Mouse (Mus musculus) stomach, postnatal 0 days (tissue): ENCODE measurements around the gene Armcx3. TPM values are rescaled to one million over a fixed set of nuclear protein-coding genes. Genes with fewer than 3 reads are reported as not detected.

ENCODE experiments used
- ATAC-seq: fragments of 200-750 bp; cut with Nextera tagmentation; 2 replicates; pipeline ENCODE4 v1.8.0; 2017; ENCODE audit not compliant: low FRiP score, low TSS enrichment
- DNase-seq: peaks from one replicate; pipeline ENCODE4 v3.0.0-alpha.2; 2016; ENCODE audit warnings: low spot score
- H3K27ac ChIP-seq: fragments of 300-500 bp; sonication (generic); replicated peaks from 2 replicates; pipeline ENCODE4 v1.5.1; 2014; ENCODE audit warnings: mild to moderate bottlenecking, control low read depth
- H3K27me3 ChIP-seq: fragments of 300-500 bp; sonication (generic); 2 replicates; pipeline ENCODE4 v1.6.1; 2014; ENCODE audit warnings: low read length; ENCODE audit not compliant: control insufficient read depth, insufficient read depth
- H3K36me3 ChIP-seq: fragments of 300-500 bp; sonication (generic); 2 replicates; pipeline ENCODE4 v1.6.1; 2014; ENCODE audit warnings: low read length, mixed read lengths; ENCODE audit not compliant: control insufficient read depth, insufficient read depth
- H3K4me1 ChIP-seq: fragments of 300-500 bp; sonication (generic); replicated peaks from 2 replicates; pipeline ENCODE4 v1.6.1; 2014; ENCODE audit warnings: antibody characterized with exemption; ENCODE audit not compliant: control insufficient read depth, insufficient read depth
- H3K4me2 ChIP-seq: fragments of 300-500 bp; sonication (generic); replicated peaks from 2 replicates; pipeline ENCODE4 v1.6.1; 2014; ENCODE audit warnings: low read depth, mild to moderate bottlenecking, control low read depth, moderate library complexity
- H3K4me3 ChIP-seq: fragments of 300-500 bp; sonication (generic); 2 replicates; pipeline ENCODE4 v1.5.1; 2014; ENCODE audit warnings: low read depth, low read length, control low read depth
- H3K9ac ChIP-seq: fragments of 300-500 bp; sonication (generic); 2 replicates; pipeline ENCODE4 v1.6.1; 2014; ENCODE audit warnings: mild to moderate bottlenecking, low read length, control low read depth, mixed read lengths
- H3K9me3 ChIP-seq: fragments of 300-500 bp; sonication (generic); 2 replicates; pipeline ENCODE4 v1.6.1; 2016; ENCODE audit warnings: low read length; ENCODE audit not compliant: control insufficient read depth
- CTCF ChIP-seq: IDR thresholded peaks from 2 replicates; pipeline ENCODE4 v1.5.1; 2016; ENCODE audit warnings: antibody characterized with exemption, low read depth, mild to moderate bottlenecking, moderate library complexity
- EP300 ChIP-seq: optimal IDR thresholded peaks from 2 replicates; pipeline ENCODE3; 2016; ENCODE audit warnings: antibody characterized with exemption
- WGBS: fragments of 180-500 bp; shearing (Covaris S2); extraction: QIAGEN DNeasy Blood & Tissue Kit; methylation state at CpG from one replicate; pipeline ENCODE4 v1.1.7; 2014; 5-methylcytosine and 5-hydroxymethylcytosine counted together
- polyA plus RNA-seq: library from polyadenylated mRNA; unstranded; fragments of >200 nt; fragmentation: Nextera tagmentation; extraction: Ambion mirVana; gene quantifications from 2 replicates; pipeline ENCODE4 v1.2.1, GENCODE M21; 2015

Gene Armcx3
- polyA plus RNA-seq, 1 experiment from 2014 or later, result 40.0 TPM

GRCm38 (mm10) chrX:134737796-134738195, 18.6 kb upstream of the Armcx3 start:
- H3K4me3 ChIP-seq, result no peak overlapping the region
- H3K9ac ChIP-seq, result no peak overlapping the region
- 90% methylated on average over 1 of the region's 1 CpGs for WGBS
- no peaks in the 10 kb centered on the region for H3K36me3 ChIP-seq
- TF ChIP-seq EP300, result no peak
- no peak for TF ChIP-seq CTCF
- H3K4me1 ChIP-seq, result no peaks in the 10 kb centered on the region
- H3K27me3 ChIP-seq, result no peaks in the 10 kb centered on the region
- H3K4me2 ChIP-seq, result no peak overlapping the region
- H3K27ac ChIP-seq, result no peak overlapping the region
- ATAC-seq (no peak), DNase-seq (no peak)
- no peaks in the 10 kb centered on the region for H3K9me3 ChIP-seq

- DNase-seq, result no peak
- Histone ChIP-seq H3K4me3 (no peak overlapping the region), H3K27me3 (no peaks in the 10 kb centered on the region), H3K36me3 (no peaks in the 10 kb centered on the region), H3K4me2 (no peak overlapping the region), H3K27ac (no peak overlapping the region), H3K9ac (no peak overlapping the region), H3K9me3 (no peaks in the 10 kb centered on the region), H3K4me1 (no peaks in the 10 kb centered on the region)
- no peak for TF ChIP-seq CTCF
- no peak for TF ChIP-seq EP300
- WGBS, result 61% methylated on average over 4 of the region's 4 CpGs
- ATAC-seq, result no peak
These were observed 17.2 kb upstream of the Armcx3 start for GRCm38 (mm10) chrX:134739160-134739559.

GRCm38 (mm10) chrX:134741862-134742261, 14.5 kb upstream of the Armcx3 start:
- no peak for DNase-seq
- Histone ChIP-seq H3K4me3 (no peak overlapping the region), H3K9me3 (no peaks in the 10 kb centered on the region), H3K27me3 (no peaks in the 10 kb centered on the region), H3K4me2 (no peak overlapping the region), H3K9ac (no peak overlapping the region), H3K36me3 (no peaks in the 10 kb centered on the region), H3K4me1 (no peaks in the 10 kb centered on the region), H3K27ac (no peak overlapping the region)
- no peak for TF ChIP-seq EP300
- TF ChIP-seq CTCF, result no peak
- no peak for ATAC-seq
- WGBS, result 60% methylated on average over 5 of the region's 5 CpGs

- Histone ChIP-seq H3K9ac (no peak overlapping the region), H3K9me3 (no peaks in the 10 kb centered on the region), H3K27me3 (no peaks in the 10 kb centered on the region), H3K27ac (no peak overlapping the region), H3K36me3 (no peaks in the 10 kb centered on the region), H3K4me1 (no peaks in the 10 kb centered on the region), H3K4me2 (no peak overlapping the region), H3K4me3 (no peak overlapping the region)
- ATAC-seq (peak; percentile 69), DNase-seq (peak; percentile 38)
- 20% methylated on average over 5 of the region's 5 CpGs for WGBS
- TF ChIP-seq CTCF (peak; percentile 81), EP300 (no peak)
These were observed 9.9 kb upstream of the Armcx3 start for GRCm38 (mm10) chrX:134746459-134746858.

GRCm38 (mm10) chrX:134750764-134751592, 5.4 kb upstream of the Armcx3 start, which contains the start of gene Armcx6:
TSS of gene Armcx6 (minus strand) at chrX:134751417.
- Histone ChIP-seq H3K4me1 (no peaks in the 10 kb centered on the region), H3K9me3 (no peaks in the 10 kb centered on the region), H3K4me3 (peak within 1 kb of the TSS; percentile 47), H3K9ac (peak within 1 kb of the TSS; percentile 39), H3K4me2 (peak within 1 kb of the TSS; percentile 62), H3K36me3 (no peaks in the 10 kb centered on the region), H3K27ac (peak within 1 kb of the TSS; percentile 53; the same call in 1 of the 2 replicates), H3K27me3 (no peaks in the 10 kb centered on the region)
- DNase-seq (peak; percentile 54), ATAC-seq (peak; percentile 78)
- no peak for TF ChIP-seq EP300
- TF ChIP-seq CTCF, result peak; percentile 30; the same call in 1 of the 2 replicates
- WGBS, result 13% methylated on average over 36 of the region's 36 CpGs

GRCm38 (mm10) chrX:134751910-134752309, 4.5 kb upstream of the Armcx3 start:
- Histone ChIP-seq H3K4me1 (no peaks in the 10 kb centered on the region), H3K9ac (no peak overlapping the region), H3K36me3 (no peaks in the 10 kb centered on the region), H3K9me3 (no peaks in the 10 kb centered on the region), H3K27me3 (no peaks in the 10 kb centered on the region), H3K27ac (no peak overlapping the region), H3K4me2 (no peak overlapping the region), H3K4me3 (no peak overlapping the region)
- no peak for ATAC-seq
- no peak for DNase-seq
- TF ChIP-seq CTCF, result no peak
- TF ChIP-seq EP300, result no peak
- WGBS, result 32% methylated on average over 2 of the region's 2 CpGs
